Mouse (Mus musculus): Measurements from ENCODE around the gene Kdm4d.
"Not testable (repeated sequence)": the region's sequence is repeated elsewhere in the genome, so short reads cannot be mapped to it uniquely, and the experiment has no call there.

Gene Kdm4d

GRCm38 (mm10) chr9:14451120-14451519 lies 49.2 kb downstream of the Kdm4d start:
- DNase-seq (ENCODE audit: low read depth, low spot score): not testable (repeated sequence)

- not testable (repeated sequence) for DNase-seq (ENCODE audit: low read depth, low spot score)
These were observed 53.2 kb downstream of the Kdm4d start for GRCm38 (mm10) chr9:14447086-14447485.

- DNase-seq (ENCODE audit: low read depth, low spot score): no peak
These were observed 59.9 kb downstream of the Kdm4d start for GRCm38 (mm10) chr9:14440347-14440746.

GRCm38 (mm10) chr9:14433252-14433939 lies 66.9 kb downstream of the Kdm4d start:
- no peak for DNase-seq (ENCODE audit: low read depth, low spot score)
